Mouse (Mus musculus) cortical plate, adult 2 months (tissue): ENCODE data around the gene Itfg2.

Experiments
- CTCF ChIP-seq: fragments of 200-500 bp; IDR thresholded peaks from 2 replicates; pipeline ENCODE4 v1.5.1; 2011; ENCODE audit warnings: mild to moderate bottlenecking, control low read depth, low read length; ENCODE audit not compliant: insufficient read depth; ENCODE audit errors: extremely low read depth
- POLR2A ChIP-seq: fragments of 200-500 bp; IDR thresholded peaks from 2 replicates; pipeline ENCODE4 v1.6.1; 2011; ENCODE audit warnings: mild to moderate bottlenecking, low read length, control low read depth; ENCODE audit not compliant: insufficient read depth; ENCODE audit errors: extremely low read depth

GRCm38 (mm10) chr6:128362381-128363006, 62.2 kb downstream of the Itfg2 start, which contains the start of the genes Rhno1 and Foxm1:
- no peak for TF ChIP-seq POLR2A
- no peak for TF ChIP-seq CTCF
